Mouse (Mus musculus) G1E-ER4 (cell line): ENCODE results near the gene Fnbp1. TPM values are rescaled to one million over a fixed set of nuclear protein-coding genes. Genes with fewer than 3 reads are reported as not detected.

ENCODE experiments used
- GATA1 ChIP-seq: IDR thresholded peaks from one replicate; pipeline ENCODE4 v1.8.0; 2012; ENCODE audit warnings: low read length, inconsistent platforms
- polyA plus RNA-seq: library from polyadenylated mRNA; stranded (reverse); fragments of >175 nt; gene quantifications from 2 replicates; pipeline ENCODE4 v1.2.3, GENCODE M21; 2012

Gene Fnbp1
- polyA plus RNA-seq, 1 experiment: 90.3 TPM

DNA sequence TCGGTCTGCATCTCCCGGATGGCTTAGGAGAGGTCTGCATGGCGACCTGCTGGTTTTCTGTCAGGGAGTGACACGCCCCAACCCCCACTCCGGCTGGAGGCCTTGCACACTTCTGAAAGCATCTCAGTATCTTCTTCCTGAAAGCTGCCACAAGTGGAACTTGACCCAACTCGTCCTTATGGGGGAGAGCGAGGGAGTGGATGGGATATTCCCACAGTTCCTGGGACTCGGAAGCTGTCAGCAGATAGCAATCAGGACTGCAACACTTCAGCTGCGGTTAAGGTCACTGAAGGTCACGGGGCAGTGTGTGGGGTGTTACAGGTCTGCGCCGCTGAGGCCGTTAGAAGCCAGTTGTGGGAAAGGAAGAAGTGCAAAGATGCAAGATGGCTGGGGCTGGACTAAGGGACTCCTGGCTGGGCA lies 6.3 kb downstream of the Fnbp1 start:
- no peak for TF ChIP-seq GATA1

DNA sequence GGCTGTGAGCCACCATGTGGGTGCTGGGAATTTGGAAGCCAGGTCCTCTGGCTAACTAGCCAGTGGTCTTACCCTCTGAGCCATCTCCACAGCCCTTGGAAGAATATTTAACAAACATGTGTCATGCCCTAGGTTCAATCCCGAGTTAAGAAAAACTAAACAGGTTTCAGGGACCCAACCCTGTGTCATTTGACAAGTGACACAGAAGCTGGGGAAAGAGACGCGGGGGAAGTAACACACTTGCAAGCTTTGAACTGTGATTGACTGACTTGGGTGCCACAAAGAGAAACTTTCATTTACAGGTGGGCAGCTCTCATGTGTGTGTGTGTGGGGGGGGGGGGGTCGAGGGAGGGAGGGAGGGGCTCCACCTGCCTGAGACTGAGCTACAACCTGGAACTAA lies 7.8 kb downstream of the Fnbp1 start:
- TF ChIP-seq GATA1: no peak

DNA sequence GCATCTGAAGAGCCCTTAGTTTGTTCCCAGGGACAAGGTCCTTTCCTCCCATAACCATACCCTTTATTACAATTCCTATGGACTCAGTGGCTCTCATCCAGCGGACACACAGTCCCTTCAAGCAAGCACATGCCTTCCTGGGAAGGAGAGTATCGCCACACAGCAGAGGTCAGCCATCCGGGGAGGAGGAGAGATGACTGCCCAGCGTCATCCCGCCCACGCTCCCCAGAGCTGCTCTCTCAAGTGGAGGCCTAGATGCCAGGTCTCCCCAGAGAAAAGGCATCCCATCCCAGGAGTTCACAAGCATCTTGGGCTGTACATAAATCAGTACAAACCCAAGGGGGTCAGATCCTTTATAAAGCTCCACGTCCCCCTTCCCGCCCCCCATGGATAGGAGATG lies 9.1 kb downstream of the Fnbp1 start:
- TF ChIP-seq GATA1: no peak

DNA sequence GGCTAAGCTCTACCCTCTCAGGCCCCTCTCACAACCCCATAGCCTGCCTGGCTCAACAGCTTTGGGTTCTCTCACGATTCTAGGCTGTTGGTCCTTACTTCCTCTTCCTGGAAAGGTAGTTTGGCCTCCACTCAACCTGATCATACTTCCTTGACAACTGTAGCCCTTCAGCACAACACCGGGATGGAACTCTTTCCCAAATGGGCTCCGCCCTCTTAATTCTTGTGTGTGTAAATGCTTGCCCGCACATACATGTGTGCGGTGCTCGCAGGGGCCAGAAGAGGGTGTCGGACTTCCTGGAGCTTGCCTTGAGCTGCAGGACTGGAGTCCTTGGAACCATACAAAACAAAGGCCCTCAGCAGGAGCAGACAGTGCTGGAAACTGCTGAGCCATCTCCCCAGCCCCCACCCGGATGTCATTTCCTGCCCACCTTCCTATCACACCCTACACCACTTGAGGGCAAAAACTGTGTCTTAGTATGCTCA lies 11.0 kb downstream of the Fnbp1 start:
- no peak for TF ChIP-seq GATA1

DNA sequence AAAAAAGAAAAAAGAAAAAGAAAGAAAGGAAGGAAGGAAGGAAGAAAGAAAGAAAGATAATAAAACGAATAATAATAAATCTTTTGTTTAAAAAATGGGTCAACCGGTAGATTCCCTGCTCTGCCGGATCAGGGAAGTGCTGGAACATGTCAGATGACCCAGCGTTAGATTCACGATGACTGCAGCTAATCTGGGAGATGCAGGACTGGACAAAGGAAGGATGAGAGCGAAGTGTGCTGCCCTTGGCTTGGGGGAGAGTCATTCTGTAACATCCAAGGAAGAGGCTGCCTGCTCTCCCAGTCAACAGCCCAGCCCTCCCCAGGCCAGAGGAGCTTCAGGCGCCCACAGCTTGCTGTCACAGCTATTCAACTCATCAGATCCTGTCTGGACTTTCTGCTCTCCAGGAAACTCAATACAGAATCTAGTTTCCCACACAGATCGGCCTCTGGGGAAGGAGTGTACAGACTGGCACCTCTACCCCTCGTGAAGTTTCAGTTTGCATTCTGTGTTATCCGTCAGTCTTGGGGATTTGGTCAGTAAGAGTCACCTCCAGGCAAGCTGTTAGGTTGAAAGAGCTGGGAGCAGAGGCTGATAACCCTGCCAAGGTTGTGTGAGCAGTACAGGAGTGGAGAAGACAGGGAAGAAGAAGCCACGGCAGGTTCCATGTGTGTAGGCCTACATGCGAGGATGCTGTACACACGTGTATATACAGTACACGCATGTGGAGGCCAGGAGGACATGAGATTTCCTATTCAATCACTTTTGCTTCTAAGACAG lies 11.9 kb downstream of the Fnbp1 start:
- TF ChIP-seq GATA1: no peak

DNA sequence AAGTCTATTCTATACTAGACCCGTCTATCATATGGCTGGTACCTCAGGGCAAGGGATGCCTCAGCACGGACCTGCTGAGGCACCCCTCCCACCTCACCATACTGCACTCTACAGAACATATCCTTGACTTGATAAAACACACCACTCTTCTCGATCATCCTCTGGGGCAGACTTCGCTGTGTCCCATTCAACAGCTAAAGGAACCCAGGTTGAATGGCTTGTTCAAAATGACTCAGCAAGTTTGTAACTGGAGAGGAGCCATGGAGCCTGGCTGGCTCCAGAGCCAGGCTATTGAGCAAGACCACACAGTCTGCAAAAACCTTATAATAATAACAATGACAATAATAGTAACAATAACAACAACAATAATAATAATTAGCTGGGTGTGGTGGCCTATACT lies 13.9 kb downstream of the Fnbp1 start:
- no peak for TF ChIP-seq GATA1

DNA sequence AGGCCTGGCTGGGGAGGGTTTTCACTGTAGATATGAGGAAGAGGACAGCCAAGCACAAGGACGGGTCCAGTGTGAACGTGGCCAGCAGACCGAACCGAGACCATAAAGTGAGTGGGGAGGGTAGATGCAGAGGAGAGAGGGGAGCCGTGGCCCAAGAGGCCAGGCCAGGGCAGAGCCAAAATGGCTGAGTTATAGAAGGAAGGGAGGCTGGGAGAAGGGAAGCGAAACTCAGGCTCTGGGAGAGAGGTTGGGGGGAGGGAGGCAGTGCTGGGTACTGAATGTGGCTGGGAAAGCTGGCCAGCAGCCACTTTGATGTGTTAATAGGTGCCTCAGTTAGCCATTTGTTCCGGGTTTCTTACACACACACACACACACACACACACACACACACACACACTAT lies 14.6 kb downstream of the Fnbp1 start:
- TF ChIP-seq GATA1: no peak

DNA sequence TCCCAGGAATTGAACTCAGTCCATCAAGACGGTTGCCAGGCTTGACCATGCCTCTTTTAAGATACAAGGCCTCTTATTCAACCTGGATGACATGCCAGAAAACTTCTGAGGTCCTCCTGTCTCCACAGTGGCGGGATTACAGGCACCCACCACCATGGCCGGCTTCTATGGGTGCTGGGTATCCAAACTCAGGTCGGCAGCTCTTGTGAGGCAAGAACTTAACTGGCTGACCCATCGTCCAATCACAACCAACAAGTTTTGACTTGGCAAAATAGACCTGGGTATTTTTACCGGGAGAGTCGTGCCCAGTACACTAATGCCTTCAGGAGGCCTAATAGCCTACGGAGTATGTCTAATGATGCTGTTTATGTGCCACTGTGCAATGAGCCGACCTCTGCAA lies 15.8 kb downstream of the Fnbp1 start:
- TF ChIP-seq GATA1: no peak

DNA sequence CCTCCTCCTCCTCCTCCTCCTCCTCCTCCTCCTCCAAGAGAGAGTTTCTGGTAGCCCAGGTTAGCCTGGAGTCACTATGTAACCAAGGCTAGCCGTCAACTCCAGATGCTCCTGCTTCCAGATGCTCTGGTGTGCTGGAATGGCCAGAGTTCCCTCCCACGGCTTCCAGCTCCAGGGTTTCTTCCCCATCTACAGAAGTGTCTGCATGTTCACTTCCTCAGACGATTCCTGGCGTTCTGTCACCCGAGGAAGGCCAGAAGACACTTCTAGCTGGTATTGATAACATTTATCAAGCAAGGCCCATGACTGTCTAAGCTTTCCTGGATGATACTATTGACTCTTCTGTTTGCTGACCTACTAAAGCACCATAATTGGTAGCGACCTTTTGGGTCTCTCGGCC lies 16.7 kb downstream of the Fnbp1 start:
- no peak for TF ChIP-seq GATA1

DNA sequence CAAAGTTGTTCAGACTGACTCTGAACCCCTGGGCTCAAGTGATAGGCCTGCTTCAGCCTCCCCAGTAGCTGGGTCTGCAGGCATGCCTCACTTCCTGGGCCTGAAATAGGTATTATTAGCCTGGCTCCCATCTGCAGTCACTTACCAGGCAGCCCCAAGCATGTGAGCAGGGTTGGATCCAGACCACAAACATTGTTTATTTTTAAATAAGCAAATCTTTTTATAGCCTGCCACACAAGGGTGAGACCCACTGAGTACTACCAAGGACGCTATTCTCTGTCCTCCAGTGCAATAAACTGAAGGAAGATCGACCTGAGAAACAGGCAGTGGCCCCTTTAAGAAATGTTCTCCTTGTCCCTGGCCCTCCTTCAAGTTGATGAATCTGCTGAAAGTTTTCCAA lies 17.1 kb downstream of the Fnbp1 start:
- TF ChIP-seq GATA1: no peak

DNA sequence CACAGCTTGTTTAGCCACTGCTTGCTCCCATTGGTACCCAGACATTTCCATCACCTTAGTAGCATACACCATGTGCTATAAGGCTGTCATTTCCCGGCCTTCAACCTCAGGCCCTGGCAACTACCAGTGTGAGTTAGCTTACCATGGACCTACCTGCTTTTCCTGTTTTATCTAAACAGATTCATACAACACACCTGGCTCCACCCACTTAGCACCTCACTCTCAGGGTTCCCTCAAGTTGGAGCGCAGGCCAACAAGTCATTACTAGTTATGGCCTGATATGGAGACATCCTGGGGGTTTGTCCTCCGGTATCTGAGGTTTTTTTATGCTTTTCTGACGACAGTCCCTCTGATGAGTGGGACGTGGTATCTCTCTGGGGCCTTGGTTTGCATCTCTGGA lies 18.3 kb downstream of the Fnbp1 start:
- no peak for TF ChIP-seq GATA1

DNA sequence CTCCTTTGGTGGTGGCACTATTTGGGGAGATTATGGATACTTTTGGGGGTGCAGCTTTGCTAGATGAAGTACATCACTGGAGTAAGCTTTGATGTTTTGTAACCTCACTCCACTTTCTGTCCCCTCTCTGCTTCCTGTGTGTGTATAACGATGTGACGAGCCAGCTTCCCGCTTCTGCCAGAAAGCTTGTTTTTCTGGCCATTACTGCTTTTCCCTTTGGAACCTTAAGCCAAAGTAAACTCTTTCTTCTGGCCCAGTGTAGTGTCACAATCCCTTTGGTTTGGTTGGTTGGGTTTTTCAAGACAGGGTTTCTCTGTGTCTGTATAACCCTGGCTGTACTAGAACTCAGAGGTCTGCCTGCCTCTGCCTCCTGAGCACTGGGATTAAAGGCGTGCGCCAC lies 19.0 kb downstream of the Fnbp1 start:
- no peak for TF ChIP-seq GATA1

DNA sequence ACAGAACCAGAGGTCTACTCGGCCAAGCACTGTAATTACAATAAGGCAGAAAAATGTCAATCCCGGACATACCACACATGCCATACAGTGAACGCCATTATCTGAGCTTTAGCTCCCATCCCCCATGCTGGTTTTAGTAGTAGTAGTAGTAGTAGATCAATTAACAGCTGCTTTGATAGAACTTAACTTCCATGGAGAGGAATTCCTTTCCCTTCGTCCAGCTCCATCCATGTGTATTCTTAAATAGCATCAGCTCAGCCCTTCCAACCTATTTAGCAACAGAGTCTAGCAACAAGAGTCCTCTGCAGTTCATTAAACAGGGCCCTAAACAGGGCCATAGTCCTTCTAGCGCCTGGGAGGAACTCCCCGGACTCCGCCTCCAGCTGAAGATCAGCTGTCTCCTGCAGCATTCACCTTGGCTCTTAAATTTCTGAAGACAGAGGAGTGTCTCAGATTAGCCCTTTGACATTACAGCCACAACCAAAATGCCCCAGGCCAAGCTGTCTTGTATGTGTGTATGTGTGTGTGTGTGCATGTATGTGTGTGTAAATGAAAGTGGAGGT lies 20.6 kb downstream of the Fnbp1 start:
- TF ChIP-seq GATA1: no peak

DNA sequence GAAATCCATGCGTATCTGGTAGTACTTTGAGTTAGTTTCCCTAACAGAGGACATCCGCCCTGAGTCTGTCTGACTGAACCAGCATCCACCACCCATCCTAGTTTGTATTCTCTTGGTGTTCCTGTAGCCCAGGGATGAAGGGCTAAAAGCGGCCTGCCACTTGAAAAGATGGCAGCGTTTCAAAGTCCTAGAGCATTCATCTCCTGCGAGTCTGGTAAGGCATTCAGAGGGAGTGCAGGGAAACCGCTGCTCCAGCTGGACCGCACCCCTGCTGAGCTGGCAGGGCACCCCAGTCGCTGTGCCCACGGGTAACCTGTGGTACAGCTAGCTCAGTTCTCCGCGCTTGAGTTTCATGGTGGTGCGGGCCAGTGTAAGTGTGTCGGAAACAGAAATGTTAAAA lies 22.0 kb downstream of the Fnbp1 start:
- TF ChIP-seq GATA1: no peak

DNA sequence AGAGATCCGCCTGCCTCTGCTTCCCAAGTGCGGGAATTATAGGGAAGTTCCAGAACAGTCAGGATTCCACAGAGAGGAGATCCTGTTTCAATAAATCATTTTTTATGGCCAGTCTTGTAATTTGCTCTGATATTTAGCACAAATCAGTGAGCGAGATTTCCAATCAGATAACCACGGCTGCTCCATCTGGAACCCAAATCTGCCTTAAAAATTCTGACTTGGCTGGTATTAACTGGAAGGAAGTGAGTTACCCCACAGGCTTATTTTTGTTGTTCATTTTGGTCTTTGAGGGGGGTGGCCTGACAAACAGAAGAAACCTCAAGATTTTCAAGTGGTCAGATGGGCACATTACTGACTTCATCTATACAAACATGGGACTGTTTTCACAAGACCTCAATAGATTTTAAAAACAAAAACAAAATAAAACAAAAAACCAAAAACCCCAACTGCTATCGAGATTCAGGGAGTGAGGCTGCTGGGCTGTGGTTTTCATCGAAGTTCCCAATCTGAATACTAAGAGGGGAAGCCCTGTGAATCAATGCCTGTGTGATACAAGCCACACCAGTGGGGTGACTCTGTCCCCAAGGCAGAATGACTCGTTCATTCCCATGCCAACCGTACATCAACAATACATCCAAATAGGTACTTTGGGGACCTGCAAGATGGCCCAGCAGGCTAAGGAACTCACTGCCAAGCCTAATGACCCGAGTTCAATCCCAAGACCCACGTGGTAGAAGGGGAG lies 23.0 kb downstream of the Fnbp1 start:
- TF ChIP-seq GATA1: no peak

DNA sequence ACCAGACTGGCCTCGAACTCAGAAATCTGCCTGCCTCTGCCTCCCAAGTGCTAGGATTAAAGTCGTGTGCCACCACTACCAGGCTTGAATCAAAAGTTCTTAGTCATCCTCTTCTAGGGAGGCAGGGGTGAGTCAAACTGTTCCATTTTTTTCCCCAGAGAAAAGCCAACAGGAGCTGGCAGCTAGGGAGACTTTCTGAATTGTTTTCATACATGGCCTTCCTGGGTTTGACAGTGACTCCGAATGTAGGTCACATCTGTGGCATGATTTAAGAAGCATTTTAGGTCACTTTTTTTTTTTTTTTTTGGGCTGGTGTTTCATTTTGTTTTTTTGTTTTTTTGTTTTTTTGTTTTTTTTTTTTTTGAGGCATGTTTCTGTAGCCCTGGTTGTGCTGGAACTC lies 23.6 kb downstream of the Fnbp1 start:
- no peak for TF ChIP-seq GATA1
